10 mouse cellular contexts compared by ENCODE assay signal in genomic region chrX:159442128-159442527, GRCm38 (mm10). TPM values are rescaled to one million over a fixed set of nuclear protein-coding genes. Genes with fewer than 3 reads are reported as not detected.
DNase-seq lines count a peak whose midpoint lies in the region; ATAC-seq and TF ChIP-seq lines count a peak whose summit lies in the region.
"Had no signal": no experiment of that assay in that cellular context is flagged by ENCODE, and none has a peak within 500 bp of the region (broad histone marks: within the 10 kb centered on the region; RNA-seq: fewer than 3 reads in every experiment).

No protein-coding gene starts in this region.

- no peaks in the 10 kb centered on the region for H3K36me3 ChIP-seq in forebrain, embryonic 16.5 days (ENCODE audit: control insufficient read depth, insufficient read depth)

- H3K4me1 ChIP-seq in forebrain, embryonic 16.5 days (replicated peaks; ENCODE audit: control insufficient read depth, insufficient read depth, low read length), result no peaks in the 10 kb centered on the region

- H3K27ac ChIP-seq in forebrain, embryonic 16.5 days (ENCODE audit: low read length), result no peak overlapping the region
- H3K27ac ChIP-seq: macrophage had no signal

- 46% methylated on average over 3 of the region's 3 CpGs for WGBS in forebrain, embryonic 16.5 days

- H3K9ac ChIP-seq in forebrain, embryonic 16.5 days (replicated peaks; ENCODE audit: low read depth, low read length), result no peak overlapping the region

- DNase-seq in cerebellum, adult 11 months, result peak; percentile 9
- no peak for DNase-seq in cerebellum, adult 11-12 months
- DNase-seq in ovary, postnatal 14 days (ENCODE audit: low spot score), result peak; percentile 7
- DNase-seq in ovary, postnatal 10 days (ENCODE audit: low spot score), result no peak
- peak; percentile 75 for DNase-seq in brain, embryonic 14.5 days (ENCODE audit: low read depth)
- peak; percentile 3 to 18 for DNase-seq in layer of hippocampus, postnatal 14 days (ENCODE audit: low spot score in 2 of 2)
- DNase-seq in retina, embryonic 14.5 days (ENCODE audit: low spot score), result peak; percentile 56

- H3K27me3 ChIP-seq in forebrain, embryonic 16.5 days (replicated peaks; ENCODE audit: control insufficient read depth, insufficient read depth, low read length), result no peaks in the 10 kb centered on the region

- H3K4me3 ChIP-seq in forebrain, embryonic 16.5 days (replicated peaks; ENCODE audit: low read length), result no peak overlapping the region

- H3K9me3 ChIP-seq in forebrain, embryonic 16.5 days (ENCODE audit: control insufficient read depth, low read length), result no peaks in the 10 kb centered on the region

- peak; percentile 64; the same call in 1 of the 2 replicates for TF ChIP-seq CTCF in brain, embryonic 14.5 days (IDR thresholded peaks at IDR 0.05; ENCODE audit: borderline replicate concordance, extremely low read depth, insufficient read depth, insufficient read length)

- no peak overlapping the region for H3K4me2 ChIP-seq in forebrain, embryonic 16.5 days (ENCODE audit: low read length)

- ATAC-seq in forebrain, embryonic 16.5 days, result peak; percentile 38; the same call in 1 of the 2 replicates

- no peak for TF ChIP-seq POLR2A in brain, embryonic 14.5 days (IDR thresholded peaks at IDR 0.05; ENCODE audit: borderline replicate concordance, extremely low read depth, insufficient read depth, insufficient read length, poor library complexity, severe bottlenecking)

RNA-seq across cellular contexts. Expression of gene Map7d2, which starts 27.8 kb away (rescaled TPM):
- 8.2 and 15.0 TPM in 2 replicates for polyA plus RNA-seq in brain, embryonic 14.5 days (2012; rRNA removed)
- polyA plus RNA-seq in forebrain, embryonic 16.5 days (2015; fragmentation: Nextera tagmentation; extraction: Ambion mirVana), result 15.5 and 22.0 TPM in 2 replicates
- 100 to 1,000 TPM in 1 of 2 experiments, 10 to 100 TPM in 1; 86.2 to 101 TPM for total RNA-seq in layer of hippocampus, postnatal 14 days (2021)
- polyA plus RNA-seq: C2C12, macrophage had no signal

Comparison
In these comparisons a context has a peak if more than half of its experiments do, and no peak if none do; other contexts are left out.
1. DNase-seq: peak in cerebellum, adult 11 months (single experiment), ovary, postnatal 14 days (single experiment), brain, embryonic 14.5 days (single experiment), layer of hippocampus, postnatal 14 days (2 of 2) and retina, embryonic 14.5 days (single experiment); none in cerebellum, adult 11-12 months (single experiment) and ovary, postnatal 10 days (single experiment).